8 mouse cellular contexts compared by ENCODE assay signal in the genomic region with DNA sequence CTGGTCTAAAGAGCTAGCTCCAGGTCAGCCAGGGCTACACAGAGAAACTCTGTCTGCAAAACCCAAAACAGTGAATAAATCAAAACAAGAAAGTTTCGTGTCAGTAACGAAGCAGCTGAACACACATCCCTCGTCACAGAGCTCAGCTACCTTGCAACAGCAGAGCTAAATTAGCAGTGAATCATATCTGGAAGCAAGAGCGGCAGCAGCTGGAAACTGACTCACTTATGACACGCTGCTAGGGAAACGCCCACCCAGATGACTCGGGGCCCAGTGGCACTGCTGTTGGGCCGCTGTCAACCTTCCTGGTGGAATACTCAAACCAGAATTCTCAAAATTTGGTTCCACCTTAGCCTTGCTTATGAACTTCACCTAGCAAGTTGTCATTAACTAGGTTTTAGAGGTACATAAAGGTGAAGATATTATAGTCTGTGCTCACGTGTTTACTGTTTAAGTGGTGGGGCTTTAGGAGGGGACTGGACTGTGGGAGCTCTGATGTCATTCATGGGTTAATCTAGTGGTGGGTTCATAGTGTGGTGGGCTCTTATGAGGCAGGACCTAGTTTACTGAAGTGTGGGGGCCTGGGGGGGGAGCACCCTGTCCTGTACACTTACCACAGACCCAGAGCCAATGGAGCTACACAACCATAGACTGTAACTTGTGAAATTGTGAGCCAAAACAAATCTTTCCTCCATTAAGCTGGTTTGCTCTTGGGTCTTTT. TPM values are rescaled to one million over a fixed set of nuclear protein-coding genes. Genes with fewer than 3 reads are reported as not detected.
DNase-seq lines count a peak whose midpoint lies in the region; TF ChIP-seq lines count a peak whose summit lies in the region.

No protein-coding gene starts in this region.

- peak; percentile 29 for DNase-seq in left cerebral cortex, adult 11 months (ENCODE audit: low spot score)
- DNase-seq in left cerebral cortex, postnatal 4 days: no peak
- DNase-seq in adrenal gland, postnatal 14 days: peak; percentile 83
- DNase-seq in heart, postnatal 4 days: peak; percentile 52
- no peak for DNase-seq in cerebellum, adult 18-20 months
- no peak for DNase-seq in thymus, postnatal 25 days
- no peak for DNase-seq in layer of hippocampus, adult 11-12 months (ENCODE audit: low spot score)

- H3K27me3 ChIP-seq in myocyte (ENCODE audit: control insufficient read depth, insufficient read depth, insufficient read length): no peaks in the 10 kb centered on the region

- H3K36me3 ChIP-seq in myocyte (ENCODE audit: control insufficient read depth, insufficient read depth): no peaks in the 10 kb centered on the region

- intact Hi-C loops in left cerebral cortex, postnatal 4 days (cut with DNase I): no loop called here

- H3K4me2 ChIP-seq in myocyte (ENCODE audit: low read depth): peak overlapping the region; percentile 94

- H3K79me2 ChIP-seq in myocyte (ENCODE audit: control insufficient read depth, insufficient read depth): no peaks in the 10 kb centered on the region

- no peak overlapping the region for H3ac ChIP-seq in myocyte (ENCODE audit: control insufficient read depth, insufficient read length)

- no peak overlapping the region for H3K4me3 ChIP-seq in myocyte

- peak; percentile 42 for TF ChIP-seq POLR2A in myocyte (IDR thresholded peaks at IDR 0.05; ENCODE audit: insufficient read length, low read depth)

TF ChIP-seq in myocyte, 11 proteins besides CTCF, POLR2A, EP300 and RAD21:
- TF ChIP-seq CEBPB (IDR thresholded peaks at IDR 0.05; ENCODE audit: insufficient read depth, poor library complexity, severe bottlenecking) (peak; percentile 70; the same call in 1 of the 2 replicates), MYOD1 (IDR thresholded peaks at IDR 0.05; ENCODE audit: control insufficient read depth in 1 of 3, insufficient read length in 2 of 3, low read depth in 2 of 3) (peak; percentile 44 to 98 (median 95)), REST (IDR thresholded peaks at IDR 0.05; ENCODE audit: insufficient read depth, insufficient read length) (no peak), MAX (IDR thresholded peaks at IDR 0.05; ENCODE audit: low read depth) (no peak), MYOG (IDR thresholded peaks at IDR 0.05; ENCODE audit: control insufficient read depth in 1 of 3, insufficient read depth in 1 of 3, insufficient read length in 2 of 3, low read depth in 2 of 3) (peak; percentile 59 to 90 (median 90)), USF1 (IDR thresholded peaks at IDR 0.05; ENCODE audit: low read depth) (no peak), TCF12 (IDR thresholded peaks at IDR 0.05; ENCODE audit: insufficient read depth, poor library complexity, severe bottlenecking) (peak; percentile 90), E2F4 (IDR thresholded peaks at IDR 0.05; ENCODE audit: insufficient read depth) (no peak), POLR2AphosphoS2 (IDR thresholded peaks at IDR 0.05; ENCODE audit: insufficient read length, low read depth) (no peak), SRF (IDR thresholded peaks at IDR 0.05; ENCODE audit: control insufficient read depth, insufficient read length, low read depth) (peak; percentile 18), TCF3 (IDR thresholded peaks at IDR 0.05; ENCODE audit: insufficient read length, low read depth) (peak; percentile 32)

RNA-seq across cellular contexts. Expression of a gene that starts 55.3 kb away (rescaled TPM):
- 10 to 100 TPM; 91.7 to 92.3 TPM for total RNA-seq in left cerebral cortex, postnatal 4 days (2021)
- total RNA-seq in adrenal gland, postnatal 14 days (2021): 59.3 and 59.7 TPM in 2 replicates
- total RNA-seq in heart, postnatal 4 days (2021): 100 to 1,000 TPM in 1 of 2 experiments, 10 to 100 TPM in 1; 89.3 to 101 TPM
- 16.3 TPM for polyA plus RNA-seq in myocyte (2012; fragmentation: generic; extraction: Trizol)

Comparison
In these comparisons a context has a peak if more than half of its experiments do, and no peak if none do; other contexts are left out.
1. DNase-seq: peak in left cerebral cortex, adult 11 months (single experiment), adrenal gland, postnatal 14 days (single experiment) and heart, postnatal 4 days (single experiment); none in left cerebral cortex, postnatal 4 days (single experiment), cerebellum, adult 18-20 months (0 of 2), thymus, postnatal 25 days (single experiment) and layer of hippocampus, adult 11-12 months (single experiment).